Mouse (Mus musculus): ENCODE measurements around the gene H2-Aa. TPM values are rescaled to one million over a fixed set of nuclear protein-coding genes. Genes with fewer than 3 reads are reported as not detected.

Gene H2-Aa
- polyA plus RNA-seq, 1 experiment from 2014 or later = 18.9 TPM

DNA sequence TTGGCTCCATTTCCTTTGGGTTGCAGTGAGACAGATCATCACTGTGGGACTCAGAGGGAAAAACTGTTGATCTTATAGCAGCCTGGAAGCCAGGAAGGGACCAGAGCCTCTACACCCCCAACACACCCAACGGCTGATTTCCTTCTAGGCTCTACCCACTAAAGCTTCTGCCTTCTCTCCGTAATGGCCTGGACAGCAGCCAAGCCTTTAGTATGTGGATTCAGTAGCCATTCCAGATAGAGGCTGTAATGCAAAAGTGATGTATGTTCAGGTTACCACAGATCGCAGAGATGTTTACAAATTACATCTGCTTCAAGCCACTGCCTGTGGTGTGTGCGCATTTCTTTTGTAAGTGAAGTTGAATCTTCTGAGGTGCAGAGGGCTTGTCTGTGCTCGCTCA lies 27.1 kb downstream of the H2-Aa start:
- Histone ChIP-seq H3K4me2 (no peak overlapping the region), H3K27me3 (peaks cover 54% of the 10 kb centered on the region), H3K9ac (no peak overlapping the region), H3K4me1 (peaks cover 21% of the 10 kb centered on the region), H3K36me3 (no peaks in the 10 kb centered on the region), H3K9me3 (no peaks in the 10 kb centered on the region), H3K27ac (no peak overlapping the region), H3K4me3 (no peak overlapping the region)
- 38% methylated on average over 5 of the region's 5 CpGs for WGBS
- ATAC-seq (ENCODE audit: borderline replicate concordance, extremely low read depth, low FRiP score, low TSS enrichment) = no peak

DNA sequence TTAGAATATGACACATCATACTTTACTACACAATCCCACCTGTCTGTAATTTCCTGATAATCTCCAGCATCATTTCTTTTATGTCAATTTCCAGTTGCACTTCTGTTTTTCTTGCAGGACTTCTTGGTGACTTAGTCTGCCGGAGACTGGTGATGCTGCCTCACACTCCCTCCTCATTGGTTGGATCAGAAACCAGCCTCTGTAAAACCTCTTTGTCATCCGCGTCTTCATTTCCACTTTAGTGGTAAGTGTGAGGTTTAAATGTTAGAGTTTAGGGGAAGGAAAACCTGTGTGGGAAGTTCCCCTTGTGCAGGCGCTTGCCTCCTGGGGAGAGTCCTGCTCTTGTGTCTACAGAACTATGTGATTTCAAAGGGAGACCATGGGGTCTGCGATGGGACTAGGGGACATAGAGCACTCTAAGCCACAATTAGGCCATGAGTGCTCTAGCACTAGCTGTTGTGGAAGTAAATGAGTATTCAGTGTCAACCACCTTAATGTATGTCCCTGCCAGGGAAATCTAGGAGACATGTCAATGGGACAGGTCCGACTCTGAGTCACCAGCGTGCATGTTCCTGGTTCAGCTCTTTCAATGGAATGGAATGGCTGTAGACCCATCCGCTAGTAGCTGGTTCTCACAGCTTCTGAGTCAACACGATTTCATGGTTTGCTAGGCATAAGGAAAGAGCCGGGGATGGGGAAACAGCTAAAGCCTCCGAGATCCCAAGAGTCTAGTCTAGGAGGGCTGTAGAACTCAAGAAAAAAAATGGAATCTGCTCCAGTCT lies 29.8 kb downstream of the H2-Aa start, which contains the start of gene H2-Ab1:
Gene H2-Ab1 (plus strand): TSS at position 96 of the 782 bp plus-strand sequence.
- no peaks in the 10 kb centered on the region for H3K9me3 ChIP-seq
- no peak within 1 kb of the TSS for H3K9ac ChIP-seq
- no peak within 1 kb of the TSS for H3K4me2 ChIP-seq
- no peak within 1 kb of the TSS for H3K4me3 ChIP-seq
- no peak for ATAC-seq (ENCODE audit: borderline replicate concordance, extremely low read depth, low FRiP score, low TSS enrichment)
- H3K36me3 ChIP-seq = no peaks in the 10 kb centered on the region
- H3K27ac ChIP-seq = no peak within 1 kb of the TSS
- peaks cover 27% of the 10 kb centered on the region for H3K27me3 ChIP-seq
- no peaks in the 10 kb centered on the region for H3K4me1 ChIP-seq
- WGBS = 66% methylated on average over 11 of the region's 11 CpGs

DNA sequence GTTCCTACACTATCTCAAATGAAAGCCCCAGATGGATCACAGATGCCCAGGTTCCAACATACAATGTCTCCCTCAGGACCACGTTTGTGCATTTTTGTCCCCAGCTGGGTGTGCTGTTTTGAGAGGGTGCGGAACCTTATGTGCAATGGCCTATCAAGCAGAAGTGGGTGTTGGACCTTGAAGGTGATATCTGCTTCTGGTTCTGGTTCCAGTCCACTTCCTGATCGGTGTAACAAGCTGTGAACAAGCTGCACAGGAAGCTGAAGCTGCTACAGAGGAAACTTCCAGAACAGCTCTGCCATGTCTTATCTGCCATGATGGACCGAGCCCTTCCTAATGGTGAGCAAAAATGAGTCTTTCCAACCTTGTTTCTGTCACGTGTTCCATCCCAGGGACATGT lies 31.1 kb downstream of the H2-Aa start:
- Histone ChIP-seq H3K9me3 (no peaks in the 10 kb centered on the region), H3K27ac (no peak overlapping the region), H3K36me3 (no peaks in the 10 kb centered on the region), H3K4me3 (no peak overlapping the region), H3K4me2 (no peak overlapping the region), H3K9ac (no peak overlapping the region), H3K4me1 (no peaks in the 10 kb centered on the region), H3K27me3 (peaks cover 15% of the 10 kb centered on the region)
- 71% methylated on average over 5 of the region's 5 CpGs for whole genome bisulfite sequencing
- ATAC-seq (ENCODE audit: borderline replicate concordance, extremely low read depth, low FRiP score, low TSS enrichment) = no peak

DNA sequence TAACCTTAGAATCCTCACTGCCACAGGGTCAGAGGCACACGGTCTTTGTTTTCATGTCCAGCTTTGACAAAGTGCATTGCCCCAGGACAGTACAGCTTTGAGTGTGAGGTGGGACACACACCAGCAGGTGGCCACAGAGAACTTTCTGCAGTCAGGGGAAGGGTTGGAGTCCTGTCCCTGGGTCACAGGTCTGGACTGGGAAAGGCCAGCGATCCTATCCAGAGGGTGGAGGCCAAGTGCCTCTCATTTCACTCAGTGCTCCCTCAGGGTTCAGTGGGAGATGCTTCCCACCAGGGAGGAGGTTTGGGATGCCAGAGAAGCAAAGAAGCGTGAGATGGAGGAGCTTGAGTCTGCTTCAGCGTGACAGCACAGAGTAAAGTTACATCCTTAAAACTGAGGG lies 36.0 kb downstream of the H2-Aa start:
- no peaks in the 10 kb centered on the region for H3K36me3 ChIP-seq
- H3K4me3 ChIP-seq = no peak overlapping the region
- ATAC-seq (ENCODE audit: borderline replicate concordance, extremely low read depth, low FRiP score, low TSS enrichment) = no peak
- H3K27ac ChIP-seq = no peak overlapping the region
- no peaks in the 10 kb centered on the region for H3K9me3 ChIP-seq
- no peaks in the 10 kb centered on the region; the same call in 1 of the 2 replicates for H3K27me3 ChIP-seq
- no peak overlapping the region for H3K4me2 ChIP-seq
- no peaks in the 10 kb centered on the region for H3K4me1 ChIP-seq
- H3K9ac ChIP-seq = no peak overlapping the region
- WGBS = 35% methylated on average over 4 of the region's 4 CpGs

DNA sequence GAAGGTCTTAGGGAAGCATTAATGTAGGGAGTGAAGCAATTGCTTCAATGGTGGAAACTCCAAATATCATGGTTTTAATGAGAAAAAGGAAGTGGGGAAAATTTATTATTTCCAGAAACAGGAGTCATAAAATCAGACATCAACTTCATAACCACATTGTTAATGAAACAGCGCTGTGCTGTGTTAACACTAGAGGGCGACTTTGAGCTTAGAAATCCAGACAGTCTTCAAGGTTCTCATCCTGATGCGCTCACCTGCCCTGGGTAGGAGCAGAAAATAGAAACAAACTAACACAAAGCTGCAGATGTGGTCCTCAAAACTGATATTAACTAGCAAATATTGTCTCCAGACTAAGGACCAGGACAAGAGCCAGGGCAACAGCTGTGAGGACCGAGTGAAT lies 37.7 kb downstream of the H2-Aa start:
- WGBS = 15% methylated on average over 4 of the region's 4 CpGs
- H3K27ac ChIP-seq = no peak overlapping the region
- no peak for ATAC-seq (ENCODE audit: borderline replicate concordance, extremely low read depth, low FRiP score, low TSS enrichment)
- no peaks in the 10 kb centered on the region; the same call in 1 of the 2 replicates for H3K27me3 ChIP-seq
- H3K4me3 ChIP-seq = no peak overlapping the region
- no peaks in the 10 kb centered on the region for H3K36me3 ChIP-seq
- no peak overlapping the region for H3K4me2 ChIP-seq
- H3K9ac ChIP-seq = no peak overlapping the region
- H3K9me3 ChIP-seq = no peaks in the 10 kb centered on the region
- no peaks in the 10 kb centered on the region for H3K4me1 ChIP-seq

DNA sequence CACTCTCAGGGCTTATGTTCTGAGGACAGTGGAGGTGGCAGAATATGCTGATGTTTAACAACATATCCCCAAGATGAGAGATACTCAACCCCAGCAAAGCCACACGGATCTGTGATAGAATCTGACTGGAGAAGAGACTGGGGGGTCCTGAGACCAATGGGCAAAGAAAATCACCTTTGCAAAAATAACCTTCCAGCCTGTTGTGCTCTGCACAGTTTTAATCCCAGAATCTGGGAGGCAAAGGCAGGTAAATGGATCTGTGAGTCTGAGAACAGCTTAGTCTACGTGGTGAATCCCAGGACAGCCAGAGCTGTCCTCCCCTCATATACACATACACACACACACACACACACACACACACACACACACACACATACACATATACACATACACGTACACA lies 38.3 kb downstream of the H2-Aa start:
- Histone ChIP-seq H3K36me3 (no peaks in the 10 kb centered on the region), H3K4me3 (no peak overlapping the region), H3K4me1 (no peaks in the 10 kb centered on the region), H3K9ac (no peak overlapping the region), H3K9me3 (no peaks in the 10 kb centered on the region), H3K27ac (no peak overlapping the region), H3K27me3 (no peaks in the 10 kb centered on the region; the same call in 1 of the 2 replicates), H3K4me2 (no peak overlapping the region)
- ATAC-seq (ENCODE audit: borderline replicate concordance, extremely low read depth, low FRiP score, low TSS enrichment) = no peak
- 43% methylated on average over 3 of the region's 3 CpGs for WGBS

DNA sequence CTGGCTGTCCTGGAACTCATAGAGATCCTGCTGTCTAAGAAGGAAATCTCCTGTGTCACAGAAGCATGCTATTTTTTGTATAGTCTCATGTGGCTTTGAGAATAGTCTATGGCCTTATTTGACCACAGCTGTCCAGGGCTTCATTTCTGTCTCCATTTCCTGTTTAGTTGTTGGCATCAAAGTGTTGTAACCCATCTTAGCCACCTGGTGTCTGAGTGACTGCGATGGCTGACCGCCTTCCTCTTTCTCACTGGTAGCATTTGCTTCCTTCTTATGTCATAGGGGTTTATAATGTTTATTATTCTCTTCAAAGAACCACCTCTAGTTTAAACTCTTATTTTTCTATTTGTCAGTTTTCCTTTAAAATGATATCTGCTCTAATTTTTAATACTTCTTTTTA lies 38.9 kb downstream of the H2-Aa start:
- Histone ChIP-seq H3K4me3 (no peak overlapping the region), H3K27me3 (no peaks in the 10 kb centered on the region; the same call in 1 of the 2 replicates), H3K4me1 (no peaks in the 10 kb centered on the region), H3K36me3 (no peaks in the 10 kb centered on the region), H3K9ac (no peak overlapping the region), H3K4me2 (no peak overlapping the region), H3K27ac (no peak overlapping the region), H3K9me3 (no peaks in the 10 kb centered on the region)
- WGBS = 32% methylated on average over 2 of the region's 2 CpGs
- no peak for ATAC-seq (ENCODE audit: borderline replicate concordance, extremely low read depth, low FRiP score, low TSS enrichment)

DNA sequence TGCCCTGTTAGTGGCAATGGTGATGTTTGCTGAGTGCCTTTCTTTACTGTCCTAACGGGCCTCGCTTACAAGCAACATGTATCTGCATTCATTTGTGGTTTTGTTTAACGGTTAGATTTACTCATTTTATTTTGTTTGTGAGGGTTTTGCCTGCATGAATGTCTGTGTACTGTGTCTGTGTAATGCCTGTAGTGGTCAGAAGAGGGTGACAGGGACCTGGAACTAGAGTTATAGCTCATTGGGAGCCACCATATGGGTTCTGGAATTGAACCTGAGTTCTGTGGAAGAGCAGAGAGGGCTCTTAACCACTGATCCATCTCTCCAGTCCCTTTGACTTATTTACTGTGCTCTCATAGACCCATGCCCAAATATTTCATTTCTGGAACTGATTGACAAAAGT lies 40.6 kb downstream of the H2-Aa start:
- no peak for ATAC-seq (ENCODE audit: borderline replicate concordance, extremely low read depth, low FRiP score, low TSS enrichment)
- 82% methylated on average over 3 of the region's 3 CpGs for WGBS
- no peak overlapping the region for H3K27ac ChIP-seq

DNA sequence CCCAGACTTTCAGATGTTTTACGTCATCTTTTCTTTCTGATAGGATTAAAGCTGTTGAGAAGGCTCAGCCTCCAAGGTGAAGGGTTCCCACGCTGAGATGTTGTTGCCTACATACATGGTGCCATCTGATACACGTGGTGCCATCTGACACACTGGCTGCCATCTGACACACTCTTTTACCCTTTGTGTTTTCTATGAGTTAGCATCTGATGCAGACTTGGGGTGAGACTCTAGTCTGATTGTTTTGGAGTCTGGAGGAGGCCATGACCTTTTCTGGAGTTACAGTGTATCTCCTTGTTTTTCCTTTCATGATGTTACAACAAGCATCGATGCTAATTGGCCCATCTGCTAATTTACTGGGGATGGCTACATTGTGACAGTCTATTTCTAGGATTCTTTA lies 43.0 kb downstream of the H2-Aa start:
- ATAC-seq (ENCODE audit: borderline replicate concordance, extremely low read depth, low FRiP score, low TSS enrichment) = no peak
- Histone ChIP-seq H3K9ac (no peak overlapping the region), H3K36me3 (no peaks in the 10 kb centered on the region), H3K4me2 (no peak overlapping the region), H3K4me1 (no peaks in the 10 kb centered on the region), H3K9me3 (no peaks in the 10 kb centered on the region), H3K27ac (no peak overlapping the region), H3K4me3 (no peak overlapping the region), H3K27me3 (no peaks in the 10 kb centered on the region; the same call in 1 of the 2 replicates)
- WGBS = 72% methylated on average over 4 of the region's 4 CpGs

More for the DNA sequence above, 40.6 kb downstream of the H2-Aa start:
- no peaks in the 10 kb centered on the region for H3K4me1 ChIP-seq
- H3K4me2 ChIP-seq = no peak overlapping the region
- H3K36me3 ChIP-seq = no peaks in the 10 kb centered on the region
- no peaks in the 10 kb centered on the region; the same call in 1 of the 2 replicates for H3K27me3 ChIP-seq
- H3K9ac ChIP-seq = no peak overlapping the region
- H3K4me3 ChIP-seq = no peak overlapping the region
- H3K9me3 ChIP-seq = no peaks in the 10 kb centered on the region

DNA sequence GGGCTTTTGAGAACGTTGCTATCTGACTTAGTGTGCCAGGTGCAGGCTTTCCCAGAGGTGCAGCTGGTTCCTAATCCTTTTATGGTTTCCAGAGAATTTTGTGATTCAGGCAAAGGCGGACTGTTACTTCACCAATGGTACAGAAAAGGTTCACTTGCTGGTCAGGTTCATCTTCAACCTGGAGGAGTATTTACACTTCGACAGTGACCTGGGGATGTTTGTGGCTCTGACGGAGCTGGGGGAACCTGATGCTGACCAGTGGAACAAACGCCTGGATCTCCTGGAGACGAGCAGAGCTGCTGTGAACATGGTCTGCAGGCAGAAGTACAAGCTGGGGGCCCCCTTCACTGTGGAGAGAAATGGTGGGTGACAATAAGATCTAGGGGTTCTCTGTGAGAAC lies 46.7 kb downstream of the H2-Aa start:
- Histone ChIP-seq H3K36me3 (no peaks in the 10 kb centered on the region), H3K9ac (no peak overlapping the region), H3K9me3 (no peaks in the 10 kb centered on the region), H3K27ac (no peak overlapping the region), H3K4me1 (no peaks in the 10 kb centered on the region), H3K4me2 (no peak overlapping the region), H3K4me3 (no peak overlapping the region), H3K27me3 (no peaks in the 10 kb centered on the region)
- ATAC-seq (ENCODE audit: borderline replicate concordance, extremely low read depth, low FRiP score, low TSS enrichment) = no peak
- WGBS = 75% methylated on average over 6 of the region's 6 CpGs

DNA sequence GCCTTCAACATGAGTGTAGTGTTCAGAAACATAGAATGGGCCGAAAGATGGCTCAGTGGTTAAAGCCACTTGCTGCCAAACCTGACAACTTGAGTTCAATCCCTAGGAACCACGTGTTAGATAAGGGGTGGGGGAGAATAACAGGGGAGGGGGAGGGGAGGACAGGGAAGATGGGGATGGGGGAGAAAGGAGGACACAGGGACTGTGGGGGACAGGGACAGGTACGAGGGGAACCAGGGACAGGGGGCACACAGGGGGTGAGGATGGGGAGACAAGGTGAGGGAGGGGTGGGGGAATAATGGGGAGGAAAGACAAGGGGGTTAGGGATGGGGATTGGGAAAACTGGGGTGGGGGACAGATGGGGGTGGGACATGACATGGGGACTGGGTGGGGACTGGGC lies 47.3 kb downstream of the H2-Aa start:
- Histone ChIP-seq H3K4me1 (no peaks in the 10 kb centered on the region), H3K4me3 (no peak overlapping the region), H3K27me3 (no peaks in the 10 kb centered on the region), H3K36me3 (no peaks in the 10 kb centered on the region), H3K27ac (no peak overlapping the region), H3K4me2 (no peak overlapping the region), H3K9ac (no peak overlapping the region), H3K9me3 (no peaks in the 10 kb centered on the region)
- ATAC-seq (ENCODE audit: borderline replicate concordance, extremely low read depth, low FRiP score, low TSS enrichment) = no peak
- WGBS = 60% methylated on average over 3 of the region's 3 CpGs

DNA sequence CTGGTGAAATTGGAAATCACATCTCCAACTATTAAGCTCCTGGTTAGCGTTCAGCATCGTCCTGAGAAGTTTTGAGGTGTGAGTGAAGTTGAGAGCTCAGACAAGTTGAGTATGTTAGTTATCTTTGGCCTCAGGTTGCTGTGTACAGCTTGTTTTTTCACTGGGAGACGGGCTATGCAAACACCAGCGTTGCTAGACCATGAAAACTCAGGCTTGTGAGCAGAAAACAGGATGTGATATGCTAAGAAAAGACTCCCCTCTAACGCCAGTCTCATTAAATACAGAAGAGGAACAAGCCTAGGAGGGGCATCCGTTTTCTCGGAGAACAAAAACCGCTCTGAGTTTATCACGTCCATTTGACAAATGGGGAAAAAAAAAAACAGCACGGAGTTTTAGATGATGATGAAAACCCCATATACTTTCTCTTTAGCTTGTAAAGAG lies 48.0 kb downstream of the H2-Aa start:
- H3K4me2 ChIP-seq = peak overlapping the region; percentile 34
- no peaks in the 10 kb centered on the region for H3K9me3 ChIP-seq
- 34% methylated on average over 10 of the region's 10 CpGs for whole genome bisulfite sequencing
- H3K27ac ChIP-seq = peak overlapping the region; percentile 59
- ATAC-seq (ENCODE audit: borderline replicate concordance, extremely low read depth, low FRiP score, low TSS enrichment) = no peak
- H3K9ac ChIP-seq = no peak overlapping the region
- no peaks in the 10 kb centered on the region for H3K27me3 ChIP-seq
- H3K4me1 ChIP-seq = no peaks in the 10 kb centered on the region
- no peaks in the 10 kb centered on the region for H3K36me3 ChIP-seq
- no peak overlapping the region for H3K4me3 ChIP-seq

Data from lung, embryonic 15.5 days (tissue).